Comparison of ENCODE assay signal across 24 mouse cellular contexts in genomic region chr2:132738816-132739432, GRCm38 (mm10). TPM values are rescaled to one million over a fixed set of nuclear protein-coding genes. Genes with fewer than 3 reads are reported as not detected.
A peak's percentile ranks its signal among the peaks of the same experiment; 100 is the strongest.
DNase-seq lines count a peak whose midpoint lies in the region; TF ChIP-seq lines count a peak whose summit lies in the region.
"Had no signal": no experiment of that assay in that cellular context is flagged by ENCODE, and none has a peak within 500 bp of the region (broad histone marks: within the 10 kb centered on the region; RNA-seq: fewer than 3 reads in every experiment).

No protein-coding gene starts in this region.

- H3K27ac ChIP-seq in layer of hippocampus, adult 2 months: peak overlapping the region; percentile 76
- H3K27ac ChIP-seq: embryonic facial prominence, embryonic 12.5 days; forebrain, embryonic 10.5 days; forebrain, embryonic 15.5 days; gastrocnemius, adult 2 months; heart, embryonic 15.5 days; limb, embryonic 13.5 days; lung, embryonic 15.5 days; midbrain, embryonic 12.5 days; neural tube, embryonic 12.5 days; stomach, embryonic 15.5 days had no signal

- TF ChIP-seq CTCF in layer of hippocampus, adult 2 months (conservative IDR thresholded peaks at IDR 0.05): no peak

- H3K4me3 ChIP-seq in layer of hippocampus, adult 2 months: no peak overlapping the region
- H3K4me3 ChIP-seq: embryonic facial prominence, embryonic 12.5 days; forebrain, embryonic 10.5 days; forebrain, embryonic 15.5 days; gastrocnemius, adult 2 months; heart, embryonic 15.5 days; limb, embryonic 13.5 days; lung, embryonic 15.5 days; midbrain, embryonic 12.5 days; myocyte; neural tube, embryonic 12.5 days; stomach, embryonic 15.5 days had no signal

- no peak for DNase-seq in layer of hippocampus, adult 2 months (ENCODE audit: low spot score in 2 of 2)
- no peak for DNase-seq in layer of hippocampus, adult 11-12 months (ENCODE audit: low spot score)
- peak; percentile 87 for DNase-seq in cerebellum, adult 11-12 months
- DNase-seq in cerebellum, adult 9-11 months: peak; percentile 88
- no peak for DNase-seq in gastrocnemius, postnatal 10 days
- no peak for DNase-seq in gastrocnemius, postnatal 4 days (ENCODE audit: low spot score in 2 of 2)
- DNase-seq in embryo, embryonic 9.5 days (ENCODE audit: extremely low spot score): no peak
- DNase-seq: adrenal gland, postnatal 25 days; gastrocnemius, adult 2 months; kidney, adult 18-20 months; kidney, postnatal 4 days; layer of hippocampus, adult 9-11 months; lung, postnatal 36 days had no signal

RNA-seq across cellular contexts. Expression of gene Chgb, which starts 42.2 kb away (rescaled TPM):
- total RNA-seq in layer of hippocampus, adult 2 months (2021): 100 to 1,000 TPM; 339 to 356 TPM
- under 1 TPM; 0.42 to 0.52 TPM for total RNA-seq in gastrocnemius, postnatal 10 days (2021)
- total RNA-seq in gastrocnemius, postnatal 4 days (2021): under 1 TPM; 0.12 to 0.18 TPM
- total RNA-seq: megakaryocyte, adult 5-6 weeks had no signal

RNA-seq across cellular contexts. Expression of gene Shld1, which starts 52.2 kb away (rescaled TPM):
- 10 to 100 TPM in 1 of 2 experiments, 1 to 10 TPM in 1; 9.7 to 11.0 TPM for total RNA-seq in layer of hippocampus, adult 2 months (2021)
- 1 to 10 TPM; 3.6 to 5.7 TPM for total RNA-seq in gastrocnemius, postnatal 10 days (2021)
- 1 to 10 TPM; 4.4 to 5.6 TPM for total RNA-seq in gastrocnemius, postnatal 4 days (2021)

Comparison
In these comparisons a context has a peak if more than half of its experiments do, and no peak if none do; other contexts are left out.
1. DNase-seq: peak in cerebellum, adult 11-12 months (single experiment) and cerebellum, adult 9-11 months (single experiment); none in layer of hippocampus, adult 2 months (0 of 2), layer of hippocampus, adult 11-12 months (single experiment), gastrocnemius, postnatal 10 days (single experiment), gastrocnemius, postnatal 4 days (0 of 2) and embryo, embryonic 9.5 days (single experiment).
2. RNA of gene Chgb, which starts 42.2 kb away (total RNA-seq): 339 to 356 TPM in layer of hippocampus, adult 2 months; 0.42 to 0.52 TPM in gastrocnemius, postnatal 10 days and 0.12 to 0.18 TPM in gastrocnemius, postnatal 4 days; every median in the first group is over 100 times any median in the second.